8 mouse cellular contexts compared by ENCODE assay signal in genomic region chr14:72709710-72710340, GRCm38 (mm10). TPM values are rescaled to one million over a fixed set of nuclear protein-coding genes. Genes with fewer than 3 reads are reported as not detected.
DNase-seq lines count a peak whose midpoint lies in the region; ATAC-seq and TF ChIP-seq lines count a peak whose summit lies in the region.

Fndc3a (minus strand) TSS chr14:72710003.

- H3K27ac ChIP-seq in lung, embryonic 15.5 days, result peak within 1 kb of the TSS; percentile 92
- peak within 1 kb of the TSS; percentile 78 for H3K27ac ChIP-seq in olfactory bulb, adult 2 months (ENCODE audit: insufficient read depth, low read depth, low read length)
- H3K27ac ChIP-seq in thymus, adult 2 months (ENCODE audit: control insufficient read depth, insufficient read depth, low read length), result peak within 1 kb of the TSS; percentile 58

- H3K4me3 ChIP-seq in G1E (ENCODE audit: low read depth, low read length), result peak within 1 kb of the TSS; percentile 86
- H3K4me3 ChIP-seq in lung, embryonic 15.5 days, result peak within 1 kb of the TSS; percentile 99
- H3K4me3 ChIP-seq in olfactory bulb, adult 2 months (ENCODE audit: insufficient read depth, low read depth, low read length), result peak within 1 kb of the TSS; percentile 83
- H3K4me3 ChIP-seq in thymus, adult 2 months (ENCODE audit: control insufficient read depth, insufficient read depth, low read length), result peak within 1 kb of the TSS; percentile 56

- under 1% methylated on average over 54 of the region's 82 CpGs for WGBS in lung, embryonic 15.5 days
- WGBS in olfactory bulb, adult 2 months, result under 1% methylated on average over 82 of the region's 82 CpGs
- WGBS in thymus, adult 2 months, result under 1% methylated on average over 81 of the region's 82 CpGs

- H3K9ac ChIP-seq in lung, embryonic 15.5 days, result peak within 1 kb of the TSS; percentile 89

- peaks cover 30% of the 10 kb centered on the region for H3K27me3 ChIP-seq in G1E (ENCODE audit: insufficient read depth, low read length)
- H3K27me3 ChIP-seq in lung, embryonic 15.5 days, result peaks cover 5% of the 10 kb centered on the region; the same call in 1 of the 2 replicates
- H3K27me3 ChIP-seq in thymus, adult 2 months (ENCODE audit: control insufficient read depth, insufficient read depth, low read length), result no peaks in the 10 kb centered on the region

- H3K36me3 ChIP-seq in G1E (replicated peaks), result no peaks in the 10 kb centered on the region
- no peaks in the 10 kb centered on the region for H3K36me3 ChIP-seq in lung, embryonic 15.5 days
- no peaks in the 10 kb centered on the region for H3K36me3 ChIP-seq in thymus, adult 2 months (ENCODE audit: control insufficient read depth, insufficient read depth, low read length)

- peak; percentile 81 for DNase-seq in G1E (ENCODE audit: low spot score)
- DNase-seq in cerebellum, adult 11-12 months, result peak; percentile 77
- peak; percentile 46 for DNase-seq in layer of hippocampus, adult 9-10 months (ENCODE audit: low spot score)
- peak; percentile 87 for DNase-seq in thymus, adult 2 months

- peaks cover 16% of the 10 kb centered on the region for H3K4me1 ChIP-seq in G1E (ENCODE audit: insufficient read depth, low read depth, low read length)
- H3K4me1 ChIP-seq in lung, embryonic 15.5 days, result peaks cover 20% of the 10 kb centered on the region
- H3K4me1 ChIP-seq in olfactory bulb, adult 2 months (ENCODE audit: control insufficient read depth, insufficient read depth, low read length), result no peaks in the 10 kb centered on the region
- no peaks in the 10 kb centered on the region for H3K4me1 ChIP-seq in thymus, adult 2 months (replicated peaks; ENCODE audit: control insufficient read depth, insufficient read depth, low read length)

- H3K4me2 ChIP-seq in lung, embryonic 15.5 days, result peak within 1 kb of the TSS; percentile 78

- no peaks in the 10 kb centered on the region for H3K9me3 ChIP-seq in G1E (replicated peaks)
- H3K9me3 ChIP-seq in lung, embryonic 15.5 days, result no peaks in the 10 kb centered on the region

- peak; percentile 59 for ATAC-seq in G1E (ENCODE audit: extremely low read depth, insufficient number of reproducible peaks, low FRiP score, poor library complexity, severe bottlenecking)
- peak; percentile 89 for ATAC-seq in frontal cortex, adult (ENCODE audit: low TSS enrichment)
- ATAC-seq in hematopoietic stem cell, adult 5-6 weeks (replicated peaks in 1 of 2; ENCODE audit: insufficient read depth in 1 of 2, low FRiP score in 2 of 2, low TSS enrichment in 1 of 2, low read depth in 1 of 2, poor library complexity in 2 of 2, severe bottlenecking in 2 of 2), result peak; percentile 58 to 80
- peak; percentile 91 for ATAC-seq in lung, embryonic 15.5 days (ENCODE audit: borderline replicate concordance, extremely low read depth, low FRiP score, low TSS enrichment)

- TF ChIP-seq CTCF in G1E (IDR thresholded peaks at IDR 0.05; ENCODE audit: low read depth, low read length), result no peak
- TF ChIP-seq CTCF in olfactory bulb, adult 2 months (IDR thresholded peaks at IDR 0.05; ENCODE audit: insufficient read depth, low read depth, low read length), result no peak
- peak; percentile 37; the same call in 1 of the 2 replicates for TF ChIP-seq CTCF in thymus, adult 2 months (IDR thresholded peaks at IDR 0.05; ENCODE audit: borderline replicate concordance, control insufficient read depth, extremely low read depth, insufficient read depth, low read length, poor library complexity)

- peak; percentile 52 for TF ChIP-seq POLR2A in olfactory bulb, adult 2 months (IDR thresholded peaks at IDR 0.05; ENCODE audit: insufficient read depth, low read depth, low read length)
- no peak; the same call in 1 of the 2 replicates for TF ChIP-seq POLR2A in thymus, adult 2 months (IDR thresholded peaks at IDR 0.05; ENCODE audit: control insufficient read depth, extremely low read depth, insufficient read depth, low read length, poor library complexity)

RNA-seq across cellular contexts. Expression of gene Fndc3a, which starts in this region (rescaled TPM):
- total RNA-seq in G1E (2014; fragmentation: Nextera tagmentation) (20.4 and 30.5 TPM in 2 replicates), G1E (2017) (22.6 and 26.7 TPM in 2 replicates)
- polyA plus RNA-seq in G1E (2012), result 2.1 and 3.2 TPM in 2 replicates
- total RNA-seq in hematopoietic stem cell, adult 5-6 weeks (2017), result 71.5 and 86.2 TPM in 2 replicates
- polyA plus RNA-seq in lung, embryonic 15.5 days (2015; fragmentation: Nextera tagmentation; extraction: Ambion mirVana), result 34.0 and 34.8 TPM in 2 replicates
- not detected in 2 replicates for polyA plus RNA-seq in olfactory bulb, adult 2 months (2012; ENCODE audit: insufficient read depth, insufficient read length, low replicate concordance, missing spikeins)
- polyA plus RNA-seq in thymus, adult 2 months (2012; rRNA removed), result 39.1 and 39.8 TPM in 2 replicates

Comparison
In these comparisons a context has a peak if more than half of its experiments do, and no peak if none do; other contexts are left out.
1. Peak in every context shown above with its lines: DNase-seq, ATAC-seq, H3K4me3 ChIP-seq and H3K27ac ChIP-seq.